Mouse (Mus musculus) ES-E14 (cell line): ENCODE measurements around the gene Serinc2.

Experiments
- CHD2 ChIP-seq: IDR thresholded peaks from 2 replicates; pipeline ENCODE4 v1.6.1; 2014; ENCODE audit warnings: mild to moderate bottlenecking, low read depth, low read length, inconsistent platforms
- HCFC1 ChIP-seq: IDR thresholded peaks from 2 replicates; pipeline ENCODE4 v1.6.1; 2012; ENCODE audit warnings: low read length, inconsistent platforms, borderline replicate concordance; ENCODE audit not compliant: insufficient read depth
- ZC3H11A ChIP-seq: IDR thresholded peaks from 2 replicates; pipeline ENCODE4 v1.6.1; 2012; ENCODE audit warnings: low read depth, mild to moderate bottlenecking, inconsistent platforms, low read length, borderline replicate concordance

DNA sequence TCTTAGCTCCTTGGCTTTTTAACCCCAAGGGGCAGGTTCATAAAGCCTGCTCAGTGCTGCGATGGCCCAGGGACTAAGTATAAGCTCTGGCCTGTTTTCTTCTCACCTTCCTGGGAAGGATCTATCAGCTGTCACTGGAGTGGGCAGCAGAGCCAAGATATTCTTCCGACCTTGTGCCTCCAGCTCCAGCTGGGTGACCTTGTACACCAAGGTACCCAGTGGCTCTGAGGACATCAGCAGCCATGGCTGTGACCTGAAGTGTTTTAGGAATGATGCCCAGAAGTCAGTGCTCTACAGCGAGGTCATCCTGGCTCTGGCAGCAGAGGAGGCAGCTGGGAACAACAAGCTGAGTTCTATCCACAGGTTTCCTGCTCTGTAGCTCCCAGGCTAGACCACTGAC is 33.5 kb upstream of the Serinc2 start:
- TF ChIP-seq CHD2 = no peak
- no peak for TF ChIP-seq ZC3H11A
- TF ChIP-seq HCFC1 = no peak
